Mouse (Mus musculus): ENCODE results near the gene Vps54.
"Not testable (repeated sequence)": the region's sequence is repeated elsewhere in the genome, so short reads cannot be mapped to it uniquely, and the experiment has no call there.

The Vps54 gene

DNA sequence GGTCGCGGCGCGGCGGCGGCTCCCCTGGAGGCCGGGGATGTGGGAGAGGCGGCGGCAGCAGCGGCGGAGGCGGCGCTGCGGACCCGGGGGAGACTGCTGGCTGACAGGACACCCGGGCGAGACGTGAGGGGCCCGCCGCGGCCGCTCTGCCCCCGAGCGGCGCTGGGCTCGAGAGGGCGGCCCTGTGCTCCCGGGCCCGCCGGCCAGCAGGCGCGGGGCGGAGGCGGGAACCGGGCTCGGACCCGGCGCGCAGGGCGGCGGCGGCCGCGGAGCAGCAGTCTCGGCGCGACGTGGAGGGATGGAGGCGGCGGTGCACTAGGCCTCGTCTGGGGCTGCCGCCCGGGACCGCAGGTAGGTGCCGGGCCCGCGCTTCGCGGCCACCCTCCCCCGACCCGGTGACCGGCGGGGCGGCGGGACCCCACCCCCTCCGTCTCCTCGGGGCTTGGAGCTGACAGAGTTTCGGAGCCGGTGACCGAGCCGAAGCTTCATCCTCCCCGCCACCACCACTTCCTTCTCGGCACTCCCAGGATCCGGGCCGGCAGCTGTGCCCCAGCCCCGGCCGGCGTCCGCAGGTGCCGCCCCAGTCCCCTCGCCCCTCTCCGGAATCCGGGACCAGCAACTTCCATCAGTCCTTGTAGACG lies at the start of gene Vps54:
TSS of gene Vps54 (plus strand) at position 261 of the 641 bp plus-strand sequence.
- peak in 1 of 2 experiments; percentile 22 for DNase-seq (ENCODE audit: low spot score in 2 of 2)

DNA sequence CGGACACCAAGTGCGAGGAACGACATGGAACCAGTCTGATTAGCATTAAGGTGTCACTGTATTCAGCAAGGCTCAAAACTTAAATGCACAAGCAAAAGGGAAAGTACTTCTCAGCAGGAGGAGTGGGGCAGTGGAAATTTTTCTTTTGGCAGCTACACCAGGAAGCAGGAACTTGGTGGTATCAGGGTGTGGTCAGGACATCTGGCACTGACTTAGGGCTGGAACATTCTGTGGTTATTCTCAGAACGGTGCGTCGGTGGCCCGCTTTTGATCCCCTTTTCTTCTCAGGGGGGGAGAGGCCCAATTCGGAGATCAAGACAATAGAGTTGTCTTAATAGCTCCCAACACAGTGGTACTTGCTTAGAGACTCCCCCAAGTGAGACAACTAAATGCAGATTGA lies 47.3 kb upstream of the Vps54 start:
- DNase-seq (ENCODE audit: low spot score in 2 of 2), result not testable (repeated sequence)

DNA sequence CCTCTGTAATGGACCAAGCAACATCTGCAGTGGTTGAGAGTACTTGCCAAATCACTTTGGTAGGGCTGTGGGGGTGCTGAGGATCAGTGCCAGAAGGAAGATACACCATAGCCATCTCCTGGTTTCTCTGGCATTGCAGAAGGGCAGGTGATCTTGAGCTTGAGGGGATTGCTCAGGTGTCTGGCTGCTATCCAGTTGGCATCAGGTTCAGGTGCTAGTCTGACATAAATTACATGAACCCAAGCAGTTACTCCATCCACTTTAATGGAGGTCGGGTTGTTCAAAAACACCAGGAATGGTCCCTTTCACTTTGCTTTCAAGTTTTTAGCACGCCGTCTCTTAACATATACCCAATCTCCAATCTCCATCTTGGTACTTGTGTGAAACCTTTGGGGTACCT lies 44.2 kb upstream of the Vps54 start:
- no peak for DNase-seq (ENCODE audit: low spot score in 2 of 2)

DNA sequence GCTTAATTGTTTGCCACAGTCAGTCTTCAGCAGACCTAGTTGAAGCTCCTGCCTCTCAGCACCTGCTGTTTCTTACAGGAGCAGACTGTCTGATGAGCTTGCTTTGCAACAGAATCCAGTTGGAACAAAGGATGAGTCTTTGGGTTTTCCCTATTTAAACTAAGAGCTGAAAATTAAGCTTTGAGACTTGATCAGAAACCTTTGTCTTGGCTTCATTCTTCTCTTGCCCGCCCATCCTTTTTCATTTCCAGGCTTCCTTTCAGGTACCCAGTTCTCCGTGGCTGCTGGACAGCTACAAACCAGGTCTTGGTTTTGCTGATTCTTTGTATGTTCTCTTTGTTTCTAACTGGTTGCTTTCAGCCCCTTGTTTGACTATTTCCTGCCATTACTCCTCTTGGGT lies 30.0 kb upstream of the Vps54 start:
- DNase-seq (ENCODE audit: low spot score in 2 of 2), result no peak

DNA sequence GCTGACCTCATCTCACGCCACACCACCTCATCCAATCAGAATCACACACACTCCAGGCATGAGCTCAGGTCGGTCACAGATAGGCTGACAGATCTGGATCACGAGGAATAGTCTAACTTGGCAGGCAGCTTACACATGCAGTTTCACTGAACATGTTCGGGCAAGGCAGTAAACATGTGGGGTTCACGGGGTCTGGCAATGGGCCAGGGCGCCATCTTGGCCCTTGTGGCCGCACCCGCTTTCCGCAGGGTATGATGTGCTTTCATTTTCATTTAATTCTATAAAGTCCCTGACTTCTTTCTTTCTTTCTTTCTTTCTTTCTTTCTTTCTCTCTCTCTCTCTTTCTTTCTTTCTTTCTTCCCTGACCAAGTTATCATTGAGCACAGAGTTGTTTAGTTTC lies 29.4 kb upstream of the Vps54 start:
- not testable (repeated sequence) for DNase-seq (ENCODE audit: low spot score in 2 of 2)

DNA sequence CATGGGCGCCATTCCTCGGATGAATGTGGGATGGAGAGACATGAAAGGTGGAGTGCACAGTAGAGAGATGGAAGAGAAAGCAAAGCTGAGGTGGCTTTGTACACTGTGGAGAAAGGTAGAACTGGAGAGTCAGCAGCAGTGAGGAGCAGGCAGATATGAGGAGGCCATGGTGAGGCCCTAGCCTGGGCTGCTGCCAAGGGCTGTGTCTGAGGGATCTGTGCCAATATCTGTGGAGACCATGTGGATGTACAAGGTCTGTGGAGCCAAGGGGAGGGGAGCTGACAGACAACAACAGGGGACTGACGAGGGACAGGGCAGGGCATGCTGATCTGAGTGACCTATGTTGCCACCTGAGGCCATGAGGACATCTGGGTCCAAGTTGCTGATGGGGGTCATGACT lies 21.7 kb upstream of the Vps54 start:
- DNase-seq (ENCODE audit: low spot score in 2 of 2), result no peak

DNA sequence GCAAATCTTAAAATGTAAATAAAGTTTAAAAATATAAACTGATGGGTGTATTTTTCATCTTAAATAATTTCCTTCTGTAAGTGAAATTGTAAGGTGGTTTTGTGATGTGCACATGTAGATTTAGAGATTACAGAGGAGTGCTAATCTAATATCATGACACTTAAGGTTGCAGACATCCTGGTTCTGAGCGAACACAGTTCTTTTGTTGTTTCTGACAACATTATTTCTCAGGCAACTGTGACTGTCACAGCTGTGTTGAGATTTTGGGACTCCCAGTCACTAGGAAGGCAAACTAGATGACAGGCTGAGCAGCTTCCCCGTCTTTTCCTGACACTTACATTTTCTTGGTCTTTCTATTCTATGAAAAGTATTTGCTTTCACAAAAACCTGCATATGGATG lies 19.8 kb upstream of the Vps54 start:
- no peak for DNase-seq (ENCODE audit: low spot score in 2 of 2)

DNA sequence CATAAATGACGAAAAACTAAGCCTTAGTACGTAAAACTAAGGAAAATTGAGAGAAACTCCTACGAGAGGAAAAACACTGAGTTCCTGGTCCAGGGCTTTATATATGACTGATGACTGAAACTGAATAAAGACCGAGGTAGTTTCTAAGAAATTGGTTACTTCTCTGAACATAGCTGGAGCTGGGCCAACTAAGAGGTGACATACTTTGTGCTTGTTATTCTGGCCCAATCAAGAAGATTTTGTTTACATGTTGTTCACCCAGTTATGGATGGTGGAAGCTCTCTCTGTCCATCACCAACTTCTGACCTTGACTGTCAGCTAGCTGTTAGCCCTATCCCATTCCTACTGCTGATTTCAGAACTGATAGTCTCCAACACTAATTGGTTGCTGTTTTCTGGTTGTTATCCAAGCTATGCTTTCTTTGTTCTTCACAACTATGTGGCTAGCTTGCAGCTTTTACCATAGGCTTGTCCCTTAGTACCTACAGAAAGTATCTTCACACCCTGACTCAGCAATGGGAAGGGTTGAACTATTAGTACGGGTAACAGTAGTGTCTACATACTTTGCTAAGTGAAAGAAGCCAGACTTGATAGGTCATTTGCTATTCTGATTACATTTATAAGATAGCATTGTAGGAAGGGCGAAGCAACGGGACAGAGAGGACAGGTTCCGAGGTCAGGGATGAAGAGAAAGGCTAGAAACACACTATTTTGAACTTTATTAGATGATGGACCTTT lies 19.1 kb upstream of the Vps54 start:
- DNase-seq (ENCODE audit: low spot score in 2 of 2), result no peak

DNA sequence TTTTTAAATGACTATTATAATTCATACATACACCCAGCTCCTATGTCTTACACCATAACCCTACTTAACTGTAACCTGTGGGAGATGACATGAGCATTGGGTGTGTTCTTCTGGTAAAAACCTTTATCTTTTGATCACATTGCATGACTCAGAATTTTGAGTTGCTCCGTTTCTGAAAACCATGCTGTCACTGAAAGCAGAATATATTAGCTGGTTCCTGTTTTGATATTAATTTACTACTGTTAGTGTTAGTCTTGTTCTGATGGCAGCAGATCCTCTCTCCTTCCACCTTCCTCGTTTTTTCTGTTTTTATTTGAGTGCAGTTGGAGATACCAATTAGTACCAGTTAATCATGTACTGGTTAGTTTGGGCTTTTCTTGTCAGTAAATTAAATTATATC lies 18.3 kb upstream of the Vps54 start:
- DNase-seq (ENCODE audit: low spot score in 2 of 2), result no peak

DNA sequence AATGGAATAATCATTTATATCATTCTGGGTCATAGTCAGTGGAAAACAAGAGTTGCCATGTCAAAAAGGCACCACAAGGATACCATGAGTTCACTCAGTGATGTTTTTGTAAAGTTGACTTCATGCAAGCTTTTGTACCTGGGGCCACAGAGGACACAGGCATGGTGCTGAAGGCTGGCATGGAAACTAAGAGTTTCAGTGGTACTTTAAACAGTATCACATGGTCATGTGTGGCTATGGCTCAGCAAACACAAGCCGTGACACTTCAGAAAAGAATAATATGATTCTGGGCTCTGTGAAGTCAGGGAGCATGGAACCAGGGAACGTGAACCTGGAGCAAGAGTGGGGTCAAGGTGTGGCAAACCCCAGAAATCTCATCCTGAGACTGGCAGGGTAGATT lies 17.7 kb upstream of the Vps54 start:
- DNase-seq (ENCODE audit: low spot score in 2 of 2), result no peak

DNA sequence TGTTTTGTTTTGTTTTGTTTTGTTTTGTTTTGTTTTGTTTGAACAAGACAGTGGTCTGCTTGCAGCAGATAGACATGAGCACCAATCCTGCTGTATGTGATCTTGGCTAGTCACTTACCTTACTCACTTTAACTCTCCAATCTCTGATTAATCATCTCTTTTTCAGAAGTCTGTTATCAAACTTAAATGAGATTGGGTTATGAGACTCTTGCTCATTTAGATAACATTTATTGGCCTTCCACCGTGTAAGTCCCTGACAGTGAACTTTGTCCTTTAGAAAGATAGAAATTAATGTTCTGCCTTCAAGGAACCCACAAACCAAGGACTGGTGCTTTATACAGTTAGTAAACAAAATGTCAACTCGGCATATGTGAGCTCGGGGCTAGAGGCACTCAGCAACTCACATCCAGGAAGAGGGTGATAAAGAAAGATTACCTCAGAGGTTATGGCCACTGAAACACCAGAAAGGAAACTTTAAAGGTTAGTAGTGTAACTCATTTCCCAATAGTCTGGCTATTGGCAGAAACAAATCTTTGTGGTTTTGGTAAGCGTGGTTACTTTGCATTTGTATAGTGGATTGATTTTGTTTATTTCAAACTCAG lies 16.4 kb upstream of the Vps54 start:
- DNase-seq (ENCODE audit: low spot score in 2 of 2), result no peak

DNA sequence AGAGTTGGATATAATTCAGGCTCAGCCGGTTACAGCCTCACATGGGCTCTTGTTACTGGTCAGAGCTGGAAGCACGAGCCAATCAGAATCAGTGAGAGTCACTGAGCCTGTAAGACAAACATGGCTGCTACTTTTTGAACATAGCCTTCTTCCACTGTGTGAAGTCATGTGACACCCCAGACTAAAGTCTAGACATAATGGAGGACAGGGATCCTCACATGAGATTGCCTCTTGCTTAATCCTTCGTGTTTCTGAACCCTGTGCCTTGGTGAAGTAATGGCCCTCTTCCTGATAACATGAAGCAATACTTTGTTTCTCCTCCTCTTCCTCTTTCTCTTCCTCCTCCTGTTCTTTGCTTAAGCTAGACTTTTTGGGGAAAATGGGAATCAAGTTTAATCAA lies 15.5 kb upstream of the Vps54 start:
- no peak for DNase-seq (ENCODE audit: low spot score in 2 of 2)

DNA sequence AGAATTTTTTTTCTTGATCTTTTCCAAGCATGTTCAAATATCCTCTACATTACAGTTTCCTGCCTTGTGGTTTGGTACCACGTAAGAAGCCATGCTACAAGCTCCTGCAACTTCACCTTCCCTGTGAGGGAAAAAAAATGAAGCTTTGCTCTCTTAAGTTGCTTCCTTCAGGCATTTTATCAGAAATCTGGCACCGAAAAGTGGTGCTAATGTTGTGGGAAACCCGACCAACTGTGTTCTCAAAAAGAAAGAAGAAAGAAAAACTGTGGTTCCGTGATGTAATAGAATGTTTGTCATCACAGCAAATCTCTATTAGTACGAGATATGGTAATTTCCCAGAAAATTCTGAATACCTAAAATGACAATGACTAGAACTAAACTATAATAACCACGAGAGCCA lies 15.0 kb upstream of the Vps54 start:
- no peak for DNase-seq (ENCODE audit: low spot score in 2 of 2)

DNA sequence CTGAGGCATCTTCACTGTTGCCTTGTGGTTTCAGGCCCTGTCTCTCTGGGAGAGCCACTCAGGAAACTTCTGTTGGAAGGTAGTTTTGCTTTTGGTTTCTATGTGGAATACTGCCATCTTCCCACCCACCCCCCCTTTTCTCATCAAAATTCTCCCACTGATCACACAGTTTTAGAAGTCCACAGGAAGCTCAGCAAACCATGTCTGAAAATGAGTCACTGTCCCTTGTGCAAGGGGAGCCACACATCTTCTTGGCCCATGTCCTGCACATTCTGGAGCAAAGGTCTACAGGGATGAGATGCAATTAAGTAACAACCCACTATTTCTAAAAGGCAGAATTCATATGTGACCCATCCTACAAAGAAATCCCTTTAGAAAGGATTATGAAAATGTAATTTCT lies 14.6 kb upstream of the Vps54 start:
- no peak for DNase-seq (ENCODE audit: low spot score in 2 of 2)

DNA sequence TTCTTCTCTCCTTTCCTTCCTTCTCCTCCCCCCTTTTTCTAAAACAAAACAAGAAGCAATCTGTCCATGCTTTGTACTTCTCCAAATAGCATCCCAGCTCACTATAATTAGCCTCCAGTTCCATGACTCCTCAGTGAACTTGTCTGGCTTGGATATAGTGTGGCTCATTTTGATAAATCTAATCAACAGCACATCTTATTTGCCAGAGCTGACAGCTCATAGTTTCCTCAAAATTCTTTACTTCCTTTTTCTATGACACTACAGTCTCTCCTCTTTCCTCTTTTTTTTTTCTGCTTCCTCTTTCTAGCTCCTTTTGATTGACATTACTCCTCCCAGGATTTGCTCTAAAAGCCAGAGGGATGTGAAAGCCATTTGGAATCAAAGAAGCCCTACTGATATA lies 14.1 kb upstream of the Vps54 start:
- no peak for DNase-seq (ENCODE audit: low spot score in 2 of 2)

DNA sequence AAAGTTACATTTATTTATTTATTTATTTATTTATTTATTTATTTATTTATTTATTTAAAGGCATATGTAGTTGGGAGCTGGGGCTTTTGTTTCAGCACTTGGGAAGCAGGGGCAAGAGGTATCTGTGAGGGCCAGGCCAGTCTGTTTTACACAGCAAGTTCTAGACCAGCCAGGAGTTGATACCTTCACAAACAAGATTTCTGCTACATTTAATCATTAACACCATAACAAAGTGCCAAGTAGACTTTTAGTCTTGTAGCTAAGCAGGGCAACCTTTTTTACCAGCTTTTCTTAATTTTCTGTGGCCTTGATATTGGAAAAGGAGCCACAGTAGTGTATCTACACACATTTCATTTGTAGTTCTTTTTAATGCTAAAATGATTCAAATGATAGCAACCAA lies 3.7 kb upstream of the Vps54 start:
- DNase-seq (ENCODE audit: low spot score in 2 of 2), result no peak

DNA sequence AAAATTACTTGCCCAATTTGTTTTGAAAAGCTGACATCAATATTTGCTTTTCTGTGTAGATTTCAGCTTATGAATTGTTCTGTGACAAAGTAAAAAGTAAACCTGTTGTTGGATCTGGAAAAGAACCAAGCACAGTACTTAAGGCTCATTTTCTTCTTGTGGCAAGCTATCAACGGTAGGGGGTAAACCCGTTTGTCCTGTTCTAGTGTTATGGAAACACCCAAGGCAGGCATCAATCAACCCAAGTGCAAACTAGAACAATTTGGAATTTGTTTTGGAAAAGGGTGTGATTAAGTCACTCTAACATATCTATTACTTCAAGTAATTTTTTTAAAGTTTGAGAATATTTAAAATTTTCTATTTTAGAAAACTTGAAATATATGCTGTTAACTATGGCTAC lies 3.3 kb upstream of the Vps54 start:
- DNase-seq (ENCODE audit: low spot score in 2 of 2), result no peak

DNA sequence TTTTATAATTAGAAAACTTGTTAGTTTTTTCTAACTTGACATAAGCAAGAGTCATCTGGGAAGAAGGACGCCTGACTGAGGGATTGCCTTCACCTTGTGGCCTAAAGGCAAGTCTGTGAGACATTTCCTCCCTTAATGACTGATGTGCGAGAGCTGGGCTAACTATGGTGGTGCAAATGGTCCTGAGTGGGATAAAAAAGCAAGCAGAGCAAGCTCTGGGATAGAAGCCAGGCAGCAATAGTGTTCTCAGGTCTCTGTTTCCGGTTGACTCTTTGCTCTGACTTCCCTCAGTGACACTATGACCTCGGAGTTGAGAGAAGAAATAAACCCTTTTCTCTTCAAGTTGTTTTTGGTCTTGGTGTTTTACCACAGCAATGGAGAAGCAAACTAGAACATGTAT lies 2.1 kb upstream of the Vps54 start:
- no peak for DNase-seq (ENCODE audit: low spot score in 2 of 2)

DNA sequence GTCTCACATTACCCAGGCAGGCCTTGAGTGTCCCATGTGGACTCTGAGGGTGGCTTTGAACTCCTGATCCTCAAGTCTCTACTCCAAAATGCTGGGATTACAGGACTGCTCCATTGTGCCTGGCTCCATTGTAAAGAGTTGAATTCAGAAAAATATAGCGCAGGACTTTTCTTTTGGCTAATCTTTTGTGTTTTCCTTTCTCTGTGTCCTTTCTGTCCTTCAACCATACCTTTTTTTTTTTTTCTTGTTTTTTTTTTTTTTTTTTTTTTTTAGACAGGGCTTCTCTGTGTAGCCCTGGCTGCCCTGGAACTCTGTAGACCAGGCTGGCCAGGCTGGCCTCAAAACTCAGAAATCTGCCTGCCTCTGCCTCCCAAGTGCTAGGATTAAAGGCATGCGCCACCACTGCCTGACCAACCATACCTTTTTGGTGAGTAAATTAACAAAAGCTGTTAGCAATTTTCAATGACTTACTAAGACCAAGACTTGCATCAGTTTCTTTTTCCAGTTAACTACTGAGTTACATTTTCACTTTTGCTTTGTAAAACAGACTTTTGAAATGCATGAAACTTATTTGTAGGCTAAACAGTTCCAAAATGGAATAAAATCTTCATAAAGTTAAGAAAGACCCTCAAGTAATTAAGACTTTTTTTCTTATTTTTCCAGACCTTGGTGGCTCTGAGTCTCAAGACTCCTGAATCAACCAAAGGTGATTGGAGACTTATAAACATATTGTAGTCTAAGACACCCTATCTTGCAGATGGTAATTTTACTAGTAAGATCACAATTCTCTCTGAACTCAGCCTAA lies 1.4 kb upstream of the Vps54 start:
- no peak for DNase-seq (ENCODE audit: low spot score in 2 of 2)

DNA sequence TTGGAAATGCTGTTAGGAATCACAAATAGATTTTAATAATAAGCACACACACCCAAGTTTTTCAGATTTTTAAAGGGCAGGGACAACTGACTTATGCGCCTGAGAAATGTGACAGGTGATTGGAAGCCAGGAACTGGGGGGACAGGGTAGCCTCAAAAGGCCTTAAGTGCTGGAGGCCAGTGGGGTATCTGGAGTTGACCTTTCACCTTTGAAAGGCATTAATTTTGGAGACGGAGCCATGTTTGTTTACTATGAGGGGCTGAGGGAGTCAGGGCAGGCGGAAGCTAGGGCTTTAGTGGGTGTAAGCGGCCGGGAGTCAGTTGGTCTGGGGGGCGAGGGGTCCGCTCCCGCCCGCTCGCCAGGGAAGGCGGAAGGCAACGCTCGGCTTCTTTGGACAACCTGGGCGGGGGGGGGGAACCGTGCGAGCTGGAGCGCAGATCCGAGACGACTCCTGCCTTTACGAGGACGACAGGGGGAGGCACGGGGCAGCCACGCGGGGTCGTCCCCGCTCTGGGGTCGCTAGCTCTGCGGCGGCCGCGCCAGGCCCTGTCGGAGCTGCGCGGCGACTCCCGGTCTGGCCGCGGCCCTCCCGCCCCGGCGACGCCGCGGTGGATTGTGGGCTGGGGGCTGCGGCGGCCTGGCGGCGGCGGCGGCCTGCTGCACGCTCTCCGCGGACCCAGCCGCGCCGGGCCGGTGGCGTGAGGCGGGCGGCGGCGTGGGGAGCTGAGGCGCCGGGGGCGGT lies 631 bp upstream of the Vps54 start:
- DNase-seq (ENCODE audit: low spot score in 2 of 2), result no peak

DNA sequence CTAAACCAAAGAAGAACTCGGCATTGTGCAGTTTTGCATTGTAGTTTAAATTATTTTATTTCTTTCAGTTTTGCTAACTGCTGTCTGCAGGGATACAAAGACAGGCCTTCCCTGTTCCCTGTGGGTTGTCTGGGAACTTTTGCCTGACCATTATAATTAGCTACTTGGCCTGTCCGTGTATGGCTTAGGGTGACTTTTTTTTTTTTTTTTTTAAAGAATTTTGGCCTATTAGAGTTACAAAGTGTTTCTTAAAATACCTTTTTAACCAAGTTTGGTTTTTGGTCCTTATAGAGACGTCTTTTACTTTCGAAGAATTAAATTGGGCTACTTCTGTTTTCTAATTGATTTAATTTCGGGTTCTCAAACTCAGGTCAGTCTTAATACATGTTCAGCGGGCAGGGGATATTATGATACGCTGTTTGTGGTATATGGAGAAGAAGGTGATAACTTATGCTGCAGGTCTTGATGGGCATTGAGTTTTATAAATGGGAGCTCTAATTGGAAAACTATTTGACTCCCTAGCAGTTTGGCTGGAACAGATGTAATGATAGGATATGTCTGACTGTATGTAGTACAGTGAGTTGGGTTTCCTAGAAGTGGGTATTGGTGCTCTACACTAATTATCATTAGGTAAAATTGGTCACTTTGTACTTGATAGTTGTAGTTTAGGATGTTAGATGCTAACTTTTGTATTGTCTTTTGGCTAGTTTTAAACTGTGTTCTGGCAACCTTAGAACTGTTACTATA lies 855 bp downstream of the Vps54 start:
- DNase-seq (ENCODE audit: low spot score in 2 of 2), result no peak
